Mouse (Mus musculus) kidney, embryonic 14.5 days (tissue): Measurements from ENCODE around the gene Nck2. TPM values are rescaled to one million over a fixed set of nuclear protein-coding genes. Genes with fewer than 3 reads are reported as not detected.

Experiments
- ATAC-seq: fragments of 200-750 bp; cut with Nextera tagmentation; 2 replicates; pipeline ENCODE4 v1.8.0; 2017; ENCODE audit warnings: moderate number of reproducible peaks, mild to moderate bottlenecking, moderate TSS enrichment, moderate library complexity; ENCODE audit not compliant: low FRiP score, low TSS enrichment
- H3K27ac ChIP-seq: fragments of 300-500 bp; sonication (generic); 2 replicates; pipeline ENCODE4 v1.5.1; 2014; ENCODE audit warnings: low read depth, mild to moderate bottlenecking, low read length, moderate library complexity, mixed read lengths
- H3K27me3 ChIP-seq: fragments of 300-500 bp; sonication (generic); 2 replicates; pipeline ENCODE4 v1.6.1; 2014; ENCODE audit warnings: mild to moderate bottlenecking, low read length; ENCODE audit not compliant: control insufficient read depth, insufficient read depth
- H3K36me3 ChIP-seq: fragments of 300-500 bp; sonication (generic); 2 replicates; pipeline ENCODE4 v1.6.1; 2014; ENCODE audit warnings: low read length, mixed read lengths; ENCODE audit not compliant: control insufficient read depth, insufficient read depth
- H3K4me1 ChIP-seq: fragments of 300-500 bp; sonication (generic); 2 replicates; pipeline ENCODE4 v1.6.1; 2014; ENCODE audit warnings: low read length, mixed read lengths; ENCODE audit not compliant: control insufficient read depth, insufficient read depth
- H3K4me2 ChIP-seq: fragments of 300-500 bp; sonication (generic); replicated peaks from 2 replicates; pipeline ENCODE4 v1.6.1; 2014; ENCODE audit warnings: low read depth, mild to moderate bottlenecking, low read length
- H3K4me3 ChIP-seq: fragments of 300-500 bp; sonication (generic); 2 replicates; pipeline ENCODE4 v1.5.1; 2014; ENCODE audit warnings: mild to moderate bottlenecking, low read length
- H3K9ac ChIP-seq: fragments of 300-500 bp; sonication (generic); 2 replicates; pipeline ENCODE4 v1.6.1; 2014; ENCODE audit warnings: low read depth, mild to moderate bottlenecking, low read length, moderate library complexity
- H3K9me3 ChIP-seq: fragments of 300-500 bp; sonication (generic); 2 replicates; pipeline ENCODE4 v1.6.1; 2016; ENCODE audit warnings: low read length; ENCODE audit not compliant: control insufficient read depth
- WGBS: fragments of 180-500 bp; shearing (Covaris S2); extraction: QIAGEN DNeasy Blood & Tissue Kit; methylation state at CpG from one replicate; pipeline ENCODE4 v1.1.7; 2014; 5-methylcytosine and 5-hydroxymethylcytosine counted together
- polyA plus RNA-seq: library from polyadenylated mRNA; unstranded; fragments of >200 nt; fragmentation: Nextera tagmentation; extraction: Ambion mirVana; gene quantifications from 2 replicates; pipeline ENCODE4 v1.2.1, GENCODE M21; 2014

Gene Nck2
- polyA plus RNA-seq, 1 experiment from 2014 or later = 54.0 TPM

DNA sequence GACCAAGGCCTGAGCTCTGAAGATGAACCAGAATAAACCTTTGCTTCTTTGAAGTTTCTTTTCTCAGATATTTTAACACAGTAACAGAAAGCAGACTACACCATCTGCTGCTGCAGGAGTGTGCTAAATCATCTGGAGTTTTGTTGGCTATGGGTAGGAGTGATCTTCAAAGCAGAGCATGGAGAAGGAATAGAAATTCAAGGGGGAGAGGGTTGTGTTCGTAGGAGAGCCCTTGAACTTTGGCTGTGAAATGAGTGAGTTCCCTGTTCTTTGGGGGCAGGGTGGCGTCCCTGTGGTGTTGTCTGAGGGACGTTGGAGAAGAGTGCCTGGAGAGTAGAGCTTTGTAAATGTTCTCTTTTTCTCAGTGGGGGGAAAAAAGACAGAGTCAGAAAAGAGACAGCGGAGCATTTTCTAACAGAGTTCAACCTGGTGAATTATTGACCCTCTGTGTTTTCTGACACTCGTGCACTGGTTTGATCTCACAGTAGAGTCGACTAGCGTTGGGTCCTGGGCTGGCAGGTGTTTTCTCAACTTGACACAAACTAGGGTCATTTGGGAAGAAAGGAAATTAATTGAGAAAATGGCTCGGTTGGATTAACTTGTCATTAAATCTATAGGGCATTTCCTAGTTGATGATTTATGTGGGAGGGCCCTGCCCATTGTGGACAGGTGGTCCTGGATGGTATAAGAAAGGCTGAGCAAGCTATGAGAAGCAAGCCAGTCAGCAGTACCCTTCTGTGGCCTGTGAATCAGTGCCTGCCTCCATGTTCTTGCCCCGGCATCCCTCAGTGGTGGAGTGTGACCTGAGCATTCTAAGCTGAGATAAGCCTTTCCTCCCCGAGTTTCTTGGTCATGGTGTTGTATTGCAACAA is 57.8 kb downstream of the Nck2 start:
- WGBS = 33% methylated on average over 10 of the region's 10 CpGs
- Histone ChIP-seq H3K27me3 (no peaks in the 10 kb centered on the region), H3K9me3 (no peaks in the 10 kb centered on the region), H3K4me2 (no peak overlapping the region), H3K4me3 (no peak overlapping the region), H3K4me1 (peaks cover 32% of the 10 kb centered on the region; the same call in 1 of the 2 replicates), H3K9ac (no peak overlapping the region), H3K27ac (0 out of 2 replicates have a peak overlapping the region, but pooled peaks have one; percentile 0), H3K36me3 (no peaks in the 10 kb centered on the region)
- ATAC-seq = peak; percentile 79

DNA sequence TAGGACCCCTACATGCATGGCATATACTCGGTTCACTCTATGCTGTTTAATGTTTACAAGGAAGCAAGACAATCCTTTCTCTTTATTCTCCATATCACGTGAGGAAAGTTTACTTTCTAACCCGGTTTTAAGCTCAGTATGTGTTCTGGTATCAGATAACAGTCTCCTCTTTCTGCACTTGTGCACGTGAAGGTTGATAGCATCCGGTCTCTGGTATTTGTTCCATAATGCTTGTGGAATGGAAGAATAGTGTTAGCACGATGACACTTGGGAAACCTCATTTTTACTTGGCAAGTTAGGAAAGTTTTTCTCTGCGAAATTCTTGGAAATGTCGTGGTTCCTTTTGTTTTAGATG is 58.4 kb downstream of the Nck2 start:
- peaks cover 32% of the 10 kb centered on the region; the same call in 1 of the 2 replicates for H3K4me1 ChIP-seq
- peak; percentile 26; the same call in 1 of the 2 replicates for ATAC-seq

DNA sequence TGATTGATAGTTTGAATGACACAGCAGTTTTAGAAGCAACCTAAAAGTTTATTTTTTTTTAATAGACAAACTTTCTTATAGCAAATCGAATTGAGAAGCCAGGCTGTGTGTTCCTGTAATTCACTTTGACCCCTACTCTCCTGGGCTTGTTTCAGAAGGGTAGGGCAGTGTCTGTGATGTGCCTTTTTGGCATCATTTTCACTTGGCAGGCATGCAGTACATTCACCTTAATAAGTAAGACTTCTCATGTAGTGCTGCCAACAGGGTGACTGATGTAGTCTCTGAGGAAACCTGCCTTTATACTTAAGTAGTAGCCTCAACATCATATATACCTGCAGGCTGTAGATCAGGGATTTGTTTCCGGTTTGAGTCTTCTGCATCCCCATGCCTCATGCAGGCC is 58.9 kb downstream of the Nck2 start:
- Histone ChIP-seq H3K4me1 (peaks cover 32% of the 10 kb centered on the region; the same call in 1 of the 2 replicates), H3K27me3 (no peaks in the 10 kb centered on the region), H3K27ac (no peak overlapping the region), H3K9me3 (no peaks in the 10 kb centered on the region), H3K4me2 (no peak overlapping the region), H3K9ac (no peak overlapping the region), H3K36me3 (no peaks in the 10 kb centered on the region), H3K4me3 (no peak overlapping the region)
- 89% methylated on average over 2 of the region's 2 CpGs for WGBS
- no peak for ATAC-seq

More for the DNA sequence above, 58.4 kb downstream of the Nck2 start:
- Histone ChIP-seq H3K27me3 (no peaks in the 10 kb centered on the region), H3K9me3 (no peaks in the 10 kb centered on the region), H3K4me3 (no peak overlapping the region), H3K4me2 (no peak overlapping the region), H3K36me3 (no peaks in the 10 kb centered on the region), H3K9ac (no peak overlapping the region), H3K27ac (no peak overlapping the region)
- 52% methylated on average over 8 of the region's 8 CpGs for WGBS

DNA sequence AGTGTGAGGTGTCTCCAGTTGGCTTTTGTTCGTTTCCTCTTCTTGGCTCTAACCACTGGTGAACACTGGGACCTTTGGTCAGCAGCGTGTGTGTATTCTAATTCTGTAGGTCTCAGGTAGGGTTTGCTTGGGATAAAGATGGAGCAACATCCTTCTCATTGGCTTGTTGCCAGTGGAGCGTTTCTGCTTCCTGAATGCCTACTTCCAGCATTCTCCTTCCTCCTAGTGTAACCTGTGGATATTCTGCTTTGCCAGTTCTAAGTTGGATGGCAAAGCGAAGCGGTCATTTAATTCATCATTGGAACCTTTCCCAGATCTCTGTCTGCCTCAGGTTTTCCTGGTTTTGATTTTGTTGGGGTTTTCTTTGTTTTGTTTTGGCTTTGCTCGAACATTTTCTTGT is 59.3 kb downstream of the Nck2 start:
- H3K9ac ChIP-seq = no peak overlapping the region
- peaks cover 32% of the 10 kb centered on the region; the same call in 1 of the 2 replicates for H3K4me1 ChIP-seq
- H3K4me3 ChIP-seq = no peak overlapping the region
- no peak for ATAC-seq
- H3K36me3 ChIP-seq = no peaks in the 10 kb centered on the region
- no peaks in the 10 kb centered on the region for H3K27me3 ChIP-seq
- no peak overlapping the region for H3K4me2 ChIP-seq
- no peaks in the 10 kb centered on the region for H3K9me3 ChIP-seq
- no peak overlapping the region for H3K27ac ChIP-seq
- 89% methylated on average over 6 of the region's 6 CpGs for WGBS

DNA sequence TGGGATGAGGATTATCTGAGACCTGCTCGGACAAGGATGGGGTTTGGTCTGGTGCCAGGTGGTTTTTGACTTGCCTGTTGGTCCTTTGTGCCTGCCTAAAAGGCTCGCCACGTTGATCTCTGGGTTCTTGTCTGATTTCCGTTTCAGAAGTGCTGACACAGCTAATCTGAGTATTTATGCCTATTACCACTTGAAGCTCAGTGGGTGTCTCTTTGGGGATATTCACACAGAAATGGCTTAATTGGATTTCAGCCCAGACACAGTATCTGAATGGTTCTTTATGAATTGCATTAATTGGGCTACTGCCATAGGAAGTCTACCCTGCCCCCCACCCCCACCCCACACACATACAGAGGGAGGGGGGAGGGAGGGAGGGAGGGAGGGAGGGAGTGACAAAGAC is 59.9 kb downstream of the Nck2 start:
- Histone ChIP-seq H3K36me3 (no peaks in the 10 kb centered on the region), H3K9ac (no peak overlapping the region), H3K27ac (no peak overlapping the region), H3K4me3 (no peak overlapping the region), H3K4me1 (peaks cover 32% of the 10 kb centered on the region; the same call in 1 of the 2 replicates), H3K4me2 (no peak overlapping the region), H3K27me3 (no peaks in the 10 kb centered on the region), H3K9me3 (0 out of 2 replicates have a peak, but pooled peaks cover 3% of the 10 kb centered on the region)
- ATAC-seq = no peak
- WGBS = 60% methylated on average over 4 of the region's 4 CpGs

DNA sequence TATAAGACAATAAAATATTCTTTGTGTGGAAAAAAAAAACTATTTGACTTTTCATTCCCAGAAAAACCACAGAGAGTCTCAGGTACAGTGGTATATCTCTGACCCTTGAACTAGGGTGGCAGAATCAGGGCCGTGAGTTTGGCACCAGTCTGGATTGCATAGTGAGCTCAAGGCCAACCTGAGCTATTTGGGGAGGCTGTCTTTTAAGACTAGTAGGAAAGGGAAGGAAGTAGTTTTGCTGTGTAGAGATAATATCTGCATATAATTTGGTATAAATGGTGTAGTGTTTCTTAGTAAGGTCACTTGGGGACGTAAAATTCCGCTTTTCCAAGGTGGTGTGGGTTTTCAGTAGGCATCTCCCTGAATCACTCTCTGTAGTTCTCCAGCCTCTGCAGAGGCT is 62.3 kb downstream of the Nck2 start:
- 72% methylated on average over 3 of the region's 3 CpGs for WGBS
- Histone ChIP-seq H3K36me3 (peaks cover 14% of the 10 kb centered on the region; the same call in 1 of the 2 replicates), H3K4me2 (no peak overlapping the region), H3K4me3 (no peak overlapping the region), H3K27ac (no peak overlapping the region), H3K9me3 (0 out of 2 replicates have a peak, but pooled peaks cover 3% of the 10 kb centered on the region), H3K27me3 (no peaks in the 10 kb centered on the region), H3K4me1 (peaks cover 25% of the 10 kb centered on the region; the same call in 1 of the 2 replicates), H3K9ac (no peak overlapping the region)
- no peak for ATAC-seq

DNA sequence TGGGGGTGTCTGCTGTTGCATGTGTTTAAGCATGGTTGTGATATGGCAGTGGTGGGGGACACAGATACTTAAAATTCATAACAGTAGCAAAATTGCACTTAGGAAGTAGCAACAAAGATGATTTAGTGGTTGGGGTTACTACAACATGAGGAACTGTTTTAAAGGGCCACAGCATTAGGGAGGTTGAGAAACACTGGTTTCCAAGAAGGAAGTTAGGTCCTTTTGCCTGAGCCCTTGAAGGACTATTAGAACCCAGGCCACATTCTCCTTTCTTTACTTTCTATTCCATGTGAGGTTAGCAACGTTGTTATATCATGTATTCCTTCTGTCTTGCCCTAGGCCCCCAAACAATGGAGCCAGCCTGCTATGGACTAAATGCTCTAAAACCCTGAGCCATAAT is 63.4 kb downstream of the Nck2 start:
- ATAC-seq = no peak
- 73% methylated on average over 1 of the region's 1 CpGs for WGBS

DNA sequence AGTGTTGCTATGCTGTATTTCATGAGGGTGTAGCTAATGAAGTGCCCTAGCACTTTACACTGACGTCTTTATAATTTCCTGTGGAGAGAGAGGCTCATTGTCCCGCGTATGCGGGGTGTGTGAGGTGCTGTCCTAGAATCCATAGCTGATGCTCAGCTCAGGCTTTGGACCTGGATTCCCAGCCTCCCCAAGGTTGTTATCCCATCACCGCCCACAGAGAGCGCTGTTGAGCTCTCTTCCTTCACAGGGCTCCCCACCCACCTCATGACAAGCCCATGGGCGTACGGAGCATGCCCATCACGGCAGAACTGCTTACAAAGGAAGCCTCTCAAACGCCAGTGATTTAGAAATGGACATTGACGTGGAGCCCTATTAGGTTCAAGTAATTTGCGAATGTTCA is 66.9 kb downstream of the Nck2 start:
- WGBS = 89% methylated on average over 12 of the region's 12 CpGs
- no peak overlapping the region for H3K4me2 ChIP-seq

More for the DNA sequence above, 63.4 kb downstream of the Nck2 start:
- peaks cover 19% of the 10 kb centered on the region; the same call in 1 of the 2 replicates for H3K36me3 ChIP-seq
- no peak overlapping the region for H3K27ac ChIP-seq
- 0 out of 2 replicates have a peak, but pooled peaks cover 3% of the 10 kb centered on the region for H3K9me3 ChIP-seq
- no peak overlapping the region for H3K9ac ChIP-seq
- H3K4me2 ChIP-seq = no peak overlapping the region
- H3K4me1 ChIP-seq = peaks cover 13% of the 10 kb centered on the region; the same call in 1 of the 2 replicates
- H3K27me3 ChIP-seq = no peaks in the 10 kb centered on the region
- H3K4me3 ChIP-seq = no peak overlapping the region

DNA sequence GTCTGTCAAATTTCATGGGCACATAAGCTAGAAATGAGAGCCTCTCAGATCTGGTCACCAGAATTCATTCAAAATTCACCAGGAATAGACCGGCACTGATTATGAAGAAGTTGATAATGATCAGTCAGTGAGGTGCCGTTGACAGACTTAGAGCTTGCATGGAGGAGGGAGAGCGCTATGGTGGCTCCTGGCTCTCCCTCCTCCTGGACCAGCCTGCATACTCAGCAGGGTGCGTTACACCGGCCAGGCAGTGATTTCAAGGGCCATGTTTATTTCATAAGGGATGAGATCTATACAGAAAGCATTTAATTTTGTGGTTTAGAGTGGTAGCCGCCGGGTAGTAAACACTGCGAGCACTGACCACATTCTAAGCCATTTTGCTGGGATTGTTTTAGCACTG is 67.3 kb downstream of the Nck2 start:
- H3K36me3 ChIP-seq = peaks cover 28% of the 10 kb centered on the region; the same call in 1 of the 2 replicates
- no peak overlapping the region for H3K9ac ChIP-seq
- 0 out of 2 replicates have a peak, but pooled peaks cover 3% of the 10 kb centered on the region for H3K9me3 ChIP-seq
- H3K27ac ChIP-seq = no peak overlapping the region
- no peak for ATAC-seq
- no peak overlapping the region for H3K4me3 ChIP-seq
- 96% methylated on average over 8 of the region's 8 CpGs for WGBS
- no peaks in the 10 kb centered on the region for H3K4me1 ChIP-seq
- no peaks in the 10 kb centered on the region for H3K27me3 ChIP-seq
- H3K4me2 ChIP-seq = no peak overlapping the region

More for the DNA sequence above, 66.9 kb downstream of the Nck2 start:
- no peak for ATAC-seq
- H3K27ac ChIP-seq = no peak overlapping the region
- H3K9me3 ChIP-seq = 0 out of 2 replicates have a peak, but pooled peaks cover 3% of the 10 kb centered on the region
- H3K4me1 ChIP-seq = peaks cover 2% of the 10 kb centered on the region; the same call in 1 of the 2 replicates
- no peaks in the 10 kb centered on the region for H3K27me3 ChIP-seq
- H3K9ac ChIP-seq = no peak overlapping the region
- peaks cover 28% of the 10 kb centered on the region; the same call in 1 of the 2 replicates for H3K36me3 ChIP-seq
- no peak overlapping the region for H3K4me3 ChIP-seq
